Comparison of ENCODE assay signal across 24 mouse cellular contexts in the genomic region with DNA sequence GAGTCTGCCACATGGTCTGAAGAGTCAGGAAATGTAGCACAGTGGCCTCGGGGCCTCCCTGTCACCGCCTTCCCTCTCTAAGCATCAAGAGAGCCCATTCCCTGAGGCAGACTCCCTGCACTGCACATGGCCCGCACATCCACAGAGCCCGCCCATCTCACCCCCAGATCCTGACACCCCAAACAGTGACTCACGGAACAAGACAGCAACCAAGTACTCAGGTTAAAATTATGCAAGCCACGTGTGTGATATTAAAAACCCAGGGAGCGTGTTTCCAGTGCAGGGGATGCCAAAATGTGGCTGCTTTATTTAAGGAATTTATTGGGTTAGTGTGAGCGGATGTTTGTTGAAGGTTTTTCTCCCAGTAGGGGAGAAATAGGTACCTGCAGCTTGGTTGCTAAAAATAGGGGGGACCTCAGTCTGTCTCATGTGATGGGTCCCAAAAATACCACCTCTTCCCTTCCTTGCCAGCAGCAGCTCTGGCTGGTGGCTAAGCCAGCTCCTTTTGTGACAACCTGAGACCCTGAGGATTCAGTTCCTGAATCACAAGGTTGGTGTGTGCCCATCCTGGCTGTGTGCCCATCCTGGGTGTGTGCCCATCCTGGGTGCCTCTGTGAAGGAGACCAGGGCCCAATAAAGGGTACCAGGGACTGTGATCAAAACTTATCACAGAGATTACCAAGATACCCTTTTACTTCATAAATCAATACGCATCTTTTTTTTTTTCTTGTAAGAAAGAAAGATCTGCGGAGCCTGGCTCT. TPM values are rescaled to one million over a fixed set of nuclear protein-coding genes. Genes with fewer than 3 reads are reported as not detected.
A peak's percentile ranks its signal among the peaks of the same experiment; 100 is the strongest.
DNase-seq lines count a peak whose midpoint lies in the region; TF ChIP-seq lines count a peak whose summit lies in the region.
"Had no signal": no experiment of that assay in that cellular context is flagged by ENCODE, and none has a peak within 500 bp of the region (broad histone marks: within the 10 kb centered on the region; RNA-seq: fewer than 3 reads in every experiment).

No protein-coding gene starts in this region.

- H3K27ac ChIP-seq in gastrocnemius, adult 2 months = peak overlapping the region; percentile 59; the same call in 1 of the 2 replicates
- H3K27ac ChIP-seq: embryonic facial prominence, embryonic 15.5 days; heart, embryonic 13.5 days; hindbrain, embryonic 15.5 days; intestine, embryonic 15.5 days; kidney, embryonic 15.5 days; midbrain, embryonic 13.5 days; neural tube, embryonic 12.5 days had no signal

- no peak overlapping the region for H3K4me3 ChIP-seq in gastrocnemius, adult 2 months
- H3K4me3 ChIP-seq: embryonic facial prominence, embryonic 15.5 days; heart, embryonic 13.5 days; hindbrain, embryonic 15.5 days; intestine, embryonic 15.5 days; kidney, embryonic 15.5 days; midbrain, embryonic 13.5 days; neural tube, embryonic 12.5 days had no signal

- no peak for TF ChIP-seq CTCF in gastrocnemius, adult 2 months (IDR thresholded peaks at IDR 0.05)

- intact Hi-C loops in gastrocnemius, adult 2 months (cut with DNase I) = no loop called here
- intact Hi-C loops in left cerebral cortex, postnatal 25 days (cut with DNase I) = no loop called here

- DNase-seq in gastrocnemius, adult 2 months = peak; percentile 67
- DNase-seq in gastrocnemius, postnatal 10 days = no peak
- peak; percentile 79 to 80 for DNase-seq in right cerebral cortex, adult 2 months (ENCODE audit: low spot score in 2 of 2)
- DNase-seq in right cerebral cortex, postnatal 4 days = no peak
- DNase-seq in left cerebral cortex, postnatal 25 days (ENCODE audit: low spot score in 2 of 2) = peak; percentile 72 to 93
- DNase-seq in kidney, adult 8-10 months = no peak
- DNase-seq in spleen, postnatal 4 days (ENCODE audit: low spot score in 2 of 2) = no peak
- DNase-seq: adrenal gland, adult 8-10 months; cerebellum, postnatal 25 days; embryo, embryonic 11 days; forebrain, postnatal 0 days; heart, postnatal 36 days; kidney, postnatal 4 days; layer of hippocampus, postnatal 36 days; liver, postnatal 0 days; lung, postnatal 10 days; thymus, postnatal 14 days had no signal

RNA-seq across cellular contexts. Expression of a gene that starts 9.1 kb away (rescaled TPM):
- 1 to 10 TPM; 2.3 to 2.6 TPM for total RNA-seq in gastrocnemius, adult 2 months (2021)
- total RNA-seq in gastrocnemius, postnatal 10 days (2021) = 10 to 100 TPM; 11.6 to 12.7 TPM
- 10 to 100 TPM; 75.2 to 75.9 TPM for total RNA-seq in left cerebral cortex, postnatal 25 days (2021)

Comparison
In these comparisons a context has a peak if more than half of its experiments do, and no peak if none do; other contexts are left out.
1. DNase-seq: peak in gastrocnemius, adult 2 months (single experiment), right cerebral cortex, adult 2 months (2 of 2) and left cerebral cortex, postnatal 25 days (2 of 2); none in gastrocnemius, postnatal 10 days (single experiment), right cerebral cortex, postnatal 4 days (single experiment), kidney, adult 8-10 months (0 of 2) and spleen, postnatal 4 days (0 of 2).
2. RNA of a gene that starts 9.1 kb away (total RNA-seq): 75.2 to 75.9 TPM in left cerebral cortex, postnatal 25 days; 11.6 to 12.7 TPM in gastrocnemius, postnatal 10 days and 2.3 to 2.6 TPM in gastrocnemius, adult 2 months; every median in the first group is over 4 times any median in the second.